Mouse (Mus musculus) brain, embryonic 14.5 days (tissue): Measurements from ENCODE around the gene Nisch.

Experiments
- CTCF ChIP-seq: fragments of 200-500 bp; IDR thresholded peaks from 2 replicates; pipeline ENCODE4 v1.5.1; 2012; ENCODE audit warnings: inconsistent platforms, mild to moderate bottlenecking, moderate library complexity, borderline replicate concordance; ENCODE audit not compliant: insufficient read depth, insufficient read length; ENCODE audit errors: extremely low read depth
- POLR2A ChIP-seq: fragments of 200-500 bp; IDR thresholded peaks from 2 replicates; pipeline ENCODE4 v1.6.1; 2012; ENCODE audit warnings: mild to moderate bottlenecking, inconsistent platforms, borderline replicate concordance; ENCODE audit not compliant: poor library complexity, insufficient read depth, insufficient read length, severe bottlenecking; ENCODE audit errors: extremely low read depth

- TF ChIP-seq POLR2A (no peak), CTCF (no peak)
These were observed 43.8 kb downstream of the Nisch start for GRCm38 (mm10) chr14:31172781-31173455.
